Mouse (Mus musculus): ENCODE data around the gene Mtmr12.

The Mtmr12 gene

GRCm38 (mm10) chr15:12322676-12323402 lies 118.0 kb downstream of the Mtmr12 start:
- DNase-seq, result no peak
